Mouse (Mus musculus) CH12.LX (cell line): ENCODE measurements around the gene Ifng.

Experiments
- CTCF ChIP-seq, 2 experiments: IDR thresholded peaks in 1 of 2; conservative IDR thresholded peaks in 1 of 2; 2 replicates each; pipeline ENCODE4 v1.5.1; 2011 to 2012; ENCODE audit warnings: low read depth in 2 of 2, low read length in 2 of 2, improper control_type of control experiment in 1 of 2, inconsistent platforms in 1 of 2, mild to moderate bottlenecking in 1 of 2, moderate library complexity in 1 of 2
- EP300 ChIP-seq: IDR thresholded peaks from 2 replicates; pipeline ENCODE4 v1.6.1; 2011; ENCODE audit warnings: low read length, improper control_type of control experiment
- ETS1 ChIP-seq: conservative IDR thresholded peaks from 2 replicates; pipeline ENCODE4 v1.6.1; 2012; ENCODE audit warnings: low read depth, mild to moderate bottlenecking, inconsistent platforms, low read length, improper control_type of control experiment, moderate library complexity
- HCFC1 ChIP-seq: IDR thresholded peaks from 2 replicates; pipeline ENCODE4 v1.6.1; 2012; ENCODE audit warnings: low read depth, mild to moderate bottlenecking, inconsistent platforms, low read length, improper control_type of control experiment
- MAFK ChIP-seq: IDR thresholded peaks from 2 replicates; pipeline ENCODE4 v1.6.1; 2011; ENCODE audit warnings: low read length, improper control_type of control experiment; ENCODE audit not compliant: insufficient replicate concordance
- MAX ChIP-seq: IDR thresholded peaks from 2 replicates; pipeline ENCODE4 v1.6.1; 2011; ENCODE audit warnings: low read length, improper control_type of control experiment
- MAZ ChIP-seq: IDR thresholded peaks from 2 replicates; pipeline ENCODE4 v1.6.1; 2012; ENCODE audit warnings: low read depth, mild to moderate bottlenecking, inconsistent platforms, low read length, improper control_type of control experiment, moderate library complexity
- MEF2A ChIP-seq: IDR thresholded peaks from 2 replicates; pipeline ENCODE4 v1.6.1; 2014; ENCODE audit warnings: low read depth, mild to moderate bottlenecking, inconsistent platforms, low read length, improper control_type of control experiment, borderline replicate concordance
- NRF1 ChIP-seq: IDR thresholded peaks from 2 replicates; pipeline ENCODE4 v1.6.1; 2014; ENCODE audit warnings: low read depth, mild to moderate bottlenecking, inconsistent platforms, low read length, improper control_type of control experiment, moderate library complexity
- RAD21 ChIP-seq: IDR thresholded peaks from 2 replicates; pipeline ENCODE4 v1.6.1; 2011; ENCODE audit warnings: low read depth, mild to moderate bottlenecking, low read length, improper control_type of control experiment, moderate library complexity
- TCF12 ChIP-seq: IDR thresholded peaks from 2 replicates; pipeline ENCODE4 v1.6.1; 2014; ENCODE audit warnings: low read depth, mild to moderate bottlenecking, inconsistent platforms, low read length, improper control_type of control experiment
- USF1 ChIP-seq: IDR thresholded peaks from 2 replicates; pipeline ENCODE4 v1.6.1; 2014; ENCODE audit warnings: low read depth, mild to moderate bottlenecking, inconsistent platforms, low read length, improper control_type of control experiment

- no peak for TF ChIP-seq HCFC1
- no peak for TF ChIP-seq CTCF (conservative IDR thresholded peaks at IDR 0.05 in 1 of 2, IDR thresholded peaks at IDR 0.05 in 1 of 2; ENCODE audit: low read depth in 2 of 2, low read length in 2 of 2)
- no peak for TF ChIP-seq RAD21
- TF ChIP-seq EP300, result no peak
- TF ChIP-seq MAX, result no peak
- TF ChIP-seq ETS1, result no peak
- TF ChIP-seq MAFK, result no peak
- no peak for TF ChIP-seq MAZ
- no peak for TF ChIP-seq NRF1
- TF ChIP-seq TCF12, result no peak
- no peak for TF ChIP-seq USF1
- no peak for TF ChIP-seq MEF2A
These were observed 5.3 kb upstream of the Ifng start for GRCm38 (mm10) chr10:118435501-118435900.
